Mouse (Mus musculus): Measurements from ENCODE around the gene Rab23. TPM values are rescaled to one million over a fixed set of nuclear protein-coding genes. Genes with fewer than 3 reads are reported as not detected.

Rab23 gene
- polyA plus RNA-seq, 1 experiment: 6.8 TPM

DNA sequence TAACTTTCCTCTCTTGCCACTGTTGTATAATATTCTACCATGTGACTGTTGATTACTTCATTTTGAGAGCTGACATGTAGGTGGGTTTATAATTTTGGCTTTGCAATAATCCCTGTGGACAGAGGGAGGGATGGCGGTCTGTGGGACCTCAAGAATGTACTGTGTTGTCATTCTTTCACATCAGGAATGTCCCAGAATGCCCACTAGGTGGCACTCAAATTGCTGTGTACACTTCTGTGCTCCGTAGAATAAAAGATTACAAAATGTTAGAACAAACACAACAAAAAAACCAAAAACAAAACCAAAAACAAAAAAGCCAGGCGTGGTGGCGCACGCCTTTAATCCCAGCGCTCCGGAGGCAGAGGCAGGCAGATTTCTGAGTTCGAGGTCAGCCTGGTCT is 35.2 kb upstream of the Rab23 start:
- TF ChIP-seq CTCF (IDR thresholded peaks at IDR 0.05; ENCODE audit: control insufficient read depth, insufficient read depth, low read length): peak; percentile 40; the same call in 1 of the 2 replicates
- no peak for TF ChIP-seq POLR2A (IDR thresholded peaks at IDR 0.05; ENCODE audit: borderline replicate concordance, control insufficient read depth, low read depth, low read length)
- WGBS: 46% methylated on average over 8 of the region's 8 CpGs
- Histone ChIP-seq H3K4me3 (replicated peaks; ENCODE audit: control insufficient read depth, low read depth, low read length) (no peak overlapping the region), H3K4me1 (ENCODE audit: control insufficient read depth, insufficient read depth, low read length) (no peaks in the 10 kb centered on the region), H3K27ac (ENCODE audit: control insufficient read depth, insufficient read depth, low read depth, low read length, poor library complexity) (no peak overlapping the region)

DNA sequence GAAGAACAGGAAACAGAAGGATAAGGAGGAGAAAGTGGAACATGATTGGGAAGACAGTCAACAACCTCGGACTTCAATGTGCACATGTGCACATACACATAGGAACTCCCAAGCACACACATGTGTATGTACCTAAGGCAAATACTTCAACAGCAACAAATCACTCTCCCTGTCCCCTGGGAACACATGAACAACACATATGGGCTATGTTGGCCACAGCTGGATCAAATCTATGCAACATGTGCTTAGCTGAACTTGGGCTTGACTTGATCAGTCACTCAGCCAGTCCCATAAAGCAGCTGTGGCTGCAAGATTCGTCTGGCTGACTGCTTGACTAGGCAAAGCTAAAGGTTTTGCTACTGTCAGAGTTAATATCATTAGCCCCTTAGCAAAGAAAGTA is 30.9 kb upstream of the Rab23 start:
- WGBS: 66% methylated on average over 2 of the region's 2 CpGs
- H3K4me1 ChIP-seq (ENCODE audit: control insufficient read depth, insufficient read depth, low read length): no peaks in the 10 kb centered on the region
- no peak overlapping the region for H3K27ac ChIP-seq (ENCODE audit: control insufficient read depth, insufficient read depth, low read depth, low read length, poor library complexity)
- no peak for TF ChIP-seq CTCF (IDR thresholded peaks at IDR 0.05; ENCODE audit: control insufficient read depth, insufficient read depth, low read length)
- no peak overlapping the region for H3K4me3 ChIP-seq (replicated peaks; ENCODE audit: control insufficient read depth, low read depth, low read length)

GRCm38 (mm10) chr1:33689446-33690086 is 30.1 kb upstream of the Rab23 start:
- no peaks in the 10 kb centered on the region for H3K4me1 ChIP-seq (ENCODE audit: control insufficient read depth, insufficient read depth, low read length)
- H3K27ac ChIP-seq (ENCODE audit: control insufficient read depth, insufficient read depth, low read depth, low read length, poor library complexity): no peak overlapping the region
- WGBS: 81% methylated on average over 8 of the region's 8 CpGs
- no peak for TF ChIP-seq POLR2A (IDR thresholded peaks at IDR 0.05; ENCODE audit: borderline replicate concordance, control insufficient read depth, low read depth, low read length)
- no peak for TF ChIP-seq CTCF (IDR thresholded peaks at IDR 0.05; ENCODE audit: control insufficient read depth, insufficient read depth, low read length)
- no peak overlapping the region for H3K4me3 ChIP-seq (replicated peaks; ENCODE audit: control insufficient read depth, low read depth, low read length)

- H3K27ac ChIP-seq (ENCODE audit: control insufficient read depth, insufficient read depth, low read depth, low read length, poor library complexity): no peak overlapping the region
- 47% methylated on average over 4 of the region's 4 CpGs for WGBS
- no peaks in the 10 kb centered on the region for H3K4me1 ChIP-seq (ENCODE audit: control insufficient read depth, insufficient read depth, low read length)
- no peak for TF ChIP-seq CTCF (IDR thresholded peaks at IDR 0.05; ENCODE audit: control insufficient read depth, insufficient read depth, low read length)
- no peak for TF ChIP-seq POLR2A (IDR thresholded peaks at IDR 0.05; ENCODE audit: borderline replicate concordance, control insufficient read depth, low read depth, low read length)
- no peak overlapping the region for H3K4me3 ChIP-seq (replicated peaks; ENCODE audit: control insufficient read depth, low read depth, low read length)
Measured at GRCm38 (mm10) chr1:33690087-33690448, 29.6 kb upstream of the Rab23 start.

- Histone ChIP-seq H3K27ac (ENCODE audit: control insufficient read depth, insufficient read depth, low read depth, low read length, poor library complexity) (no peak overlapping the region), H3K4me3 (replicated peaks; ENCODE audit: control insufficient read depth, low read depth, low read length) (no peak overlapping the region), H3K4me1 (ENCODE audit: control insufficient read depth, insufficient read depth, low read length) (no peaks in the 10 kb centered on the region)
- 81% methylated on average over 3 of the region's 3 CpGs for WGBS
- no peak for TF ChIP-seq POLR2A (IDR thresholded peaks at IDR 0.05; ENCODE audit: borderline replicate concordance, control insufficient read depth, low read depth, low read length)
- TF ChIP-seq CTCF (IDR thresholded peaks at IDR 0.05; ENCODE audit: control insufficient read depth, insufficient read depth, low read length): no peak
Measured at GRCm38 (mm10) chr1:33693893-33694292, 25.8 kb upstream of the Rab23 start.

DNA sequence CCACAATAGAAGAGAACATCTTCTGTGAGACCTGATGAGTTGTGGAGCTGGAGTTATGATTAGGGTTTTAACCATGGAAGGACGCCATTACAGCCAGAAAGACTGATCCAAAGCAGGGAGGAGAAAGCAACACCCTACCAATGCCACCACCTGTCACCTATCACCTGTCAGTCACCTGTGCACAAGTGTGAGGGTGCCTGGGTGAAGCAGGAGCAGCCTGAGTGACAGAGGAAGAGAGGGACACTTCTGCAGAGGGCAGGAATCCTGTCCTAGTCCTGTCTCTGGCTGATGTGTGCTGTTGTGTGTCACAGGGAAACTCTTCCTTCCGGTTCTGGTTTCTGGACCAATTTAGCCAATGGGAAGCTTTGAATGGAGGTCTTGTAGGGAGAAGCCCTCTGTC is 23.7 kb upstream of the Rab23 start:
- H3K4me1 ChIP-seq (ENCODE audit: control insufficient read depth, insufficient read depth, low read length): no peaks in the 10 kb centered on the region
- no peak overlapping the region for H3K4me3 ChIP-seq (replicated peaks; ENCODE audit: control insufficient read depth, low read depth, low read length)
- WGBS: 74% methylated on average over 2 of the region's 2 CpGs
- TF ChIP-seq CTCF (IDR thresholded peaks at IDR 0.05; ENCODE audit: control insufficient read depth, insufficient read depth, low read length) (no peak), POLR2A (IDR thresholded peaks at IDR 0.05; ENCODE audit: borderline replicate concordance, control insufficient read depth, low read depth, low read length) (no peak)
- H3K27ac ChIP-seq (ENCODE audit: control insufficient read depth, insufficient read depth, low read depth, low read length, poor library complexity): no peak overlapping the region

GRCm38 (mm10) chr1:33701244-33701643 is 18.4 kb upstream of the Rab23 start:
- no peak for TF ChIP-seq CTCF (IDR thresholded peaks at IDR 0.05; ENCODE audit: control insufficient read depth, insufficient read depth, low read length)
- no peak for TF ChIP-seq POLR2A (IDR thresholded peaks at IDR 0.05; ENCODE audit: borderline replicate concordance, control insufficient read depth, low read depth, low read length)
- H3K27ac ChIP-seq (ENCODE audit: control insufficient read depth, insufficient read depth, low read depth, low read length, poor library complexity): no peak overlapping the region
- WGBS: 83% methylated on average over 3 of the region's 3 CpGs

DNA sequence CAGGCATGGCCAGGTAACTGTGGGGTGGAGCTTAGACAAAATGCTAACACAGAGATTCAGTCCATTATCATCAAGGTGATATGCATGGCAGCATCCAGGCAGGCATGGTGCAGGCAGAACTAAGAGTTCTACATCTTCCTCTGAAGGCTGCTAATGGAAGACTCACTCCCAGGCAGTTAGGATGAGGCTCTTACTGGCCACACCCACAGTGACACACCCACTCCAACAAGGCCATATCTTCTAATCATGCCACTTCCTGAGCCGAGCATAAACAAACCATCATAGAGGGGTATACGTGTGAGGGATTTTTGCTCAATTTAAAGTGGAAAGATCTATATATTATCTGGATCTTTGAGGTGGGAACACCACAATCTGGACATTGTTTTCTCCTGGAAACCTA is 10.1 kb upstream of the Rab23 start:
- H3K4me1 ChIP-seq (ENCODE audit: control insufficient read depth, insufficient read depth, low read length): no peaks in the 10 kb centered on the region; the same call in 1 of the 2 replicates
- no peak overlapping the region for H3K27ac ChIP-seq (ENCODE audit: control insufficient read depth, insufficient read depth, low read depth, low read length, poor library complexity)
- WGBS: 38% methylated on average over 2 of the region's 2 CpGs
- H3K4me3 ChIP-seq (replicated peaks; ENCODE audit: control insufficient read depth, low read depth, low read length): no peak overlapping the region
- TF ChIP-seq CTCF (IDR thresholded peaks at IDR 0.05; ENCODE audit: control insufficient read depth, insufficient read depth, low read length): no peak
- TF ChIP-seq POLR2A (IDR thresholded peaks at IDR 0.05; ENCODE audit: borderline replicate concordance, control insufficient read depth, low read depth, low read length): no peak

More at GRCm38 (mm10) chr1:33701244-33701643, 18.4 kb upstream of the Rab23 start:
- no peaks in the 10 kb centered on the region; the same call in 1 of the 2 replicates for H3K4me1 ChIP-seq (ENCODE audit: control insufficient read depth, insufficient read depth, low read length)
- H3K4me3 ChIP-seq (replicated peaks; ENCODE audit: control insufficient read depth, low read depth, low read length): no peak overlapping the region

DNA sequence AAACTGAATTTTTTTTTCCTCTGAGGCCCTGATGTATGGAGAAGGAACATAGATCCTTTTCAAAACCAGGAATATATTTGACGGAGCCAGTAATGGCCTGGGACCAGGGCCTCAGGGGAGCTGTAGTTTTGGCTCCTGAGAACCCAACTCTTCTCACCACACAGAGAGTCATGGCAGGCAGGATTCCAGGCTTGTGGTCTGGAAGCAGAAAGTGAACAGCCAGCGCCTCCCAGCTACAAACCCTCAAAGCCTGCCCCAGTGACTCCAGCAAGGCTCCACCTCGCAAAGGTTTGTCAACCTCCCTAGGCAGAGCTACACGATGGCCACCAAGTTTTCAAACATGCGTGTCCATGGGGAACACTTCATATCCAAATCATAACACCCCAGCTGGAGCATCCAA is 7.7 kb upstream of the Rab23 start:
- no peak overlapping the region for H3K4me3 ChIP-seq (replicated peaks; ENCODE audit: control insufficient read depth, low read depth, low read length)
- no peaks in the 10 kb centered on the region; the same call in 1 of the 2 replicates for H3K4me1 ChIP-seq (ENCODE audit: control insufficient read depth, insufficient read depth, low read length)
- WGBS: 82% methylated on average over 5 of the region's 5 CpGs
- H3K27ac ChIP-seq (ENCODE audit: control insufficient read depth, insufficient read depth, low read depth, low read length, poor library complexity): no peak overlapping the region
- TF ChIP-seq POLR2A (IDR thresholded peaks at IDR 0.05; ENCODE audit: borderline replicate concordance, control insufficient read depth, low read depth, low read length) (no peak), CTCF (IDR thresholded peaks at IDR 0.05; ENCODE audit: control insufficient read depth, insufficient read depth, low read length) (no peak)
